In the genomic region with DNA sequence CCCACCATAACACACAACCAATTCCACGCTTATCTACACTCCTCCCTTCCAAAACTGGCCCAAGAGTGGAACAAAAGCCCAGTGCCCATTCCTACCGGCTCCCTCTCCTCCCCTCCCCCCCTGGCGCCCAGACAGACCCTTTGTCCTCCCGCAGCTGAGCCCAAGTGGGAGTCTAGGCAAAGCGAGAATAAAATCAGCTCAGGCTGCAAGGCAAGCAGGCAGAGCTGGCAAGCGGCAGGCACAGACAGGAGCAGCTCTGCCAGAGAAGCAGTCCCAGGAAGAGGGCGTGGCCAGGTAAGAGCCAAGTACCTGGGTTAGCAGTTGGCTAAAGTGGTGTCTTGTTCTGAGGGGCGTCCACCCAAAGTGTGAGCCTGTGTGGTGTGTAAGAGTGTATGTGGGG, we compare ENCODE assay signal across 10 mouse cellular contexts. TPM values are rescaled to one million over a fixed set of nuclear protein-coding genes. Genes with fewer than 3 reads are reported as not detected.
A peak's percentile ranks its signal among the peaks of the same experiment; 100 is the strongest.
DNase-seq lines count a peak whose midpoint lies in the region; ATAC-seq lines count a peak whose summit lies in the region.
"Had no signal": no experiment of that assay in that cellular context is flagged by ENCODE, and none has a peak within 500 bp of the region (broad histone marks: within the 10 kb centered on the region; RNA-seq: fewer than 3 reads in every experiment).

Klhl35 (plus strand) TSS at position 194 of the 400 bp plus-strand sequence.

- no peak for DNase-seq in heart, embryonic 10.5 days (ENCODE audit: low spot score)
- DNase-seq in heart, postnatal 10 days = no peak
- peak; percentile 59 to 76 for DNase-seq in right cerebral cortex, postnatal 10 days (ENCODE audit: low spot score in 2 of 2)
- no peak for DNase-seq in right cerebral cortex, adult 2 months (ENCODE audit: low spot score in 2 of 2)
- peak; percentile 32 to 43 for DNase-seq in kidney, postnatal 4 days
- DNase-seq in thymus, postnatal 0 days (ENCODE audit: low spot score) = no peak
- DNase-seq in MN1 (ENCODE audit: low spot score) = no peak
- DNase-seq: adrenal gland, adult 8-10 months had no signal

- H3K4me3 ChIP-seq in heart, embryonic 10.5 days = no peak within 1 kb of the TSS; the same call in 1 of the 2 replicates
- H3K4me3 ChIP-seq in neural tube, embryonic 14.5 days (ENCODE audit: low read depth, low read length) = no peak within 1 kb of the TSS

- intact Hi-C loops in heart, postnatal 10 days (cut with DNase I) = no loop called here

- H3K4me2 ChIP-seq in neural tube, embryonic 14.5 days (ENCODE audit: low read depth, low read length) = peak within 1 kb of the TSS; percentile 72

- no peak for ATAC-seq in neural tube, embryonic 14.5 days (ENCODE audit: low read depth)

- peaks cover 28% of the 10 kb centered on the region; the same call in 1 of the 2 replicates for H3K27me3 ChIP-seq in heart, embryonic 10.5 days (ENCODE audit: insufficient read depth, poor library complexity, severe bottlenecking)
- no peaks in the 10 kb centered on the region for H3K27me3 ChIP-seq in neural tube, embryonic 14.5 days (ENCODE audit: control insufficient read depth, insufficient read depth, low read length)

- 18% methylated on average over 8 of the region's 8 CpGs for WGBS in heart, embryonic 10.5 days
- 19% methylated on average over 8 of the region's 8 CpGs for WGBS in neural tube, embryonic 14.5 days

- H3K27ac ChIP-seq in heart, embryonic 10.5 days = peak within 1 kb of the TSS; percentile 63
- peak within 1 kb of the TSS; percentile 69 for H3K27ac ChIP-seq in neural tube, embryonic 14.5 days (ENCODE audit: low read depth, low read length)
- H3K27ac ChIP-seq: liver, embryonic 14.5 days had no signal

- peaks cover 46% of the 10 kb centered on the region for H3K4me1 ChIP-seq in heart, embryonic 10.5 days
- peaks cover 38% of the 10 kb centered on the region for H3K4me1 ChIP-seq in neural tube, embryonic 14.5 days (ENCODE audit: control insufficient read depth, insufficient read depth, low read length)

- no peaks in the 10 kb centered on the region for H3K9me3 ChIP-seq in heart, embryonic 10.5 days
- no peaks in the 10 kb centered on the region for H3K9me3 ChIP-seq in neural tube, embryonic 14.5 days (ENCODE audit: control insufficient read depth, low read length)

- peak within 1 kb of the TSS; percentile 42 for H3K9ac ChIP-seq in neural tube, embryonic 14.5 days (replicated peaks; ENCODE audit: low read depth, low read length)
- H3K9ac ChIP-seq: liver, embryonic 14.5 days had no signal

- H3K36me3 ChIP-seq in heart, embryonic 10.5 days = peaks cover 11% of the 10 kb centered on the region
- 0 out of 2 replicates have a peak, but pooled peaks cover 4% of the 10 kb centered on the region for H3K36me3 ChIP-seq in neural tube, embryonic 14.5 days (ENCODE audit: control insufficient read depth, insufficient read depth, low read length)

RNA-seq across cellular contexts. Expression of gene Klhl35, which starts in this region (rescaled TPM):
- polyA plus RNA-seq in heart, embryonic 10.5 days (2016; fragmentation: Nextera tagmentation; extraction: Ambion mirVana) = 0.52 and 1.1 TPM in 2 replicates
- under 1 TPM; 0.35 to 0.62 TPM for total RNA-seq in heart, postnatal 10 days (2021)
- 2.4 and 4.8 TPM in 2 replicates for polyA plus RNA-seq in neural tube, embryonic 14.5 days (2014; fragmentation: Nextera tagmentation; extraction: Ambion mirVana)
- 0.90 and 1.1 TPM in 2 replicates for polyA plus RNA-seq in thymus, postnatal 0 days (2015; fragmentation: Nextera tagmentation; extraction: Ambion mirVana)

Comparison
In these comparisons a context has a peak if more than half of its experiments do, and no peak if none do; other contexts are left out.
1. DNase-seq: peak in right cerebral cortex, postnatal 10 days (2 of 2) and kidney, postnatal 4 days (2 of 2); none in heart, embryonic 10.5 days (single experiment), heart, postnatal 10 days (0 of 2), right cerebral cortex, adult 2 months (0 of 2), thymus, postnatal 0 days (single experiment) and MN1 (single experiment).